Mouse (Mus musculus) layer of hippocampus, postnatal 36 days (tissue): ENCODE results near the gene Rtn1. TPM values are rescaled to one million over a fixed set of nuclear protein-coding genes. Genes with fewer than 3 reads are reported as not detected.

Source experiments
- DNase-seq, 2 experiments: peaks; one replicate each; pipeline ENCODE4 v3.0.0; 2022
- total RNA-seq, 2 experiments: library from RNA; stranded (reverse); gene quantifications; 2 replicates each; pipeline ENCODE4 v1.2.3; 2021

Gene Rtn1
- total RNA-seq, 2 experiments from 2014 or later: 1,352 to 1,459 TPM

GRCm38 (mm10) chr12:72373916-72374615 lies 34.8 kb downstream of the Rtn1 start:
- DNase-seq: no peak

- DNase-seq: no peak
These were observed 38.8 kb downstream of the Rtn1 start for GRCm38 (mm10) chr12:72370081-72370480.

GRCm38 (mm10) chr12:72366763-72367162 lies 42.1 kb downstream of the Rtn1 start:
- no peak for DNase-seq

- DNase-seq: no peak
These were observed 42.8 kb downstream of the Rtn1 start for GRCm38 (mm10) chr12:72366104-72366437.

GRCm38 (mm10) chr12:72365231-72366103 lies 43.4 kb downstream of the Rtn1 start:
- no peak for DNase-seq

- DNase-seq: no peak
These were observed 44.3 kb downstream of the Rtn1 start for GRCm38 (mm10) chr12:72364543-72364942.

GRCm38 (mm10) chr12:72361701-72362354 lies 47.0 kb downstream of the Rtn1 start:
- DNase-seq: no peak

- DNase-seq: no peak
These were observed 47.8 kb downstream of the Rtn1 start for GRCm38 (mm10) chr12:72360926-72361615.

GRCm38 (mm10) chr12:72359903-72360302 lies 49.0 kb downstream of the Rtn1 start:
- DNase-seq: no peak

GRCm38 (mm10) chr12:72357667-72358420 lies 51.0 kb downstream of the Rtn1 start:
- DNase-seq: no peak

GRCm38 (mm10) chr12:72354241-72354640 lies 54.6 kb downstream of the Rtn1 start:
- DNase-seq: no peak

GRCm38 (mm10) chr12:72353506-72353905 lies 55.3 kb downstream of the Rtn1 start:
- no peak for DNase-seq

GRCm38 (mm10) chr12:72348508-72348907 lies 60.3 kb downstream of the Rtn1 start:
- DNase-seq: no peak

GRCm38 (mm10) chr12:72347184-72347583 lies 61.7 kb downstream of the Rtn1 start:
- DNase-seq: no peak

GRCm38 (mm10) chr12:72343639-72344038 lies 65.2 kb downstream of the Rtn1 start:
- DNase-seq: no peak

- DNase-seq: no peak
These were observed 72.8 kb downstream of the Rtn1 start for GRCm38 (mm10) chr12:72336009-72336408.

GRCm38 (mm10) chr12:72332488-72333013 lies 76.3 kb downstream of the Rtn1 start:
- no peak for DNase-seq

GRCm38 (mm10) chr12:72331912-72332487 lies 76.9 kb downstream of the Rtn1 start:
- no peak for DNase-seq

GRCm38 (mm10) chr12:72326087-72326486 lies 82.8 kb downstream of the Rtn1 start:
- no peak for DNase-seq

GRCm38 (mm10) chr12:72325025-72325424 lies 83.8 kb downstream of the Rtn1 start:
- no peak for DNase-seq

GRCm38 (mm10) chr12:72324210-72324871 lies 84.5 kb downstream of the Rtn1 start:
- no peak for DNase-seq
